Mouse (Mus musculus): ENCODE results near the gene Pde11a.

Gene Pde11a

GRCm38 (mm10) chr2:76052897-76053505 is 285.6 kb downstream of the Pde11a start:
- DNase-seq (ENCODE audit: low spot score): no peak

GRCm38 (mm10) chr2:76051385-76051784 is 287.2 kb downstream of the Pde11a start:
- DNase-seq (ENCODE audit: low spot score): no peak

GRCm38 (mm10) chr2:76050911-76051310 is 287.7 kb downstream of the Pde11a start:
- no peak for DNase-seq (ENCODE audit: low spot score)

DNA sequence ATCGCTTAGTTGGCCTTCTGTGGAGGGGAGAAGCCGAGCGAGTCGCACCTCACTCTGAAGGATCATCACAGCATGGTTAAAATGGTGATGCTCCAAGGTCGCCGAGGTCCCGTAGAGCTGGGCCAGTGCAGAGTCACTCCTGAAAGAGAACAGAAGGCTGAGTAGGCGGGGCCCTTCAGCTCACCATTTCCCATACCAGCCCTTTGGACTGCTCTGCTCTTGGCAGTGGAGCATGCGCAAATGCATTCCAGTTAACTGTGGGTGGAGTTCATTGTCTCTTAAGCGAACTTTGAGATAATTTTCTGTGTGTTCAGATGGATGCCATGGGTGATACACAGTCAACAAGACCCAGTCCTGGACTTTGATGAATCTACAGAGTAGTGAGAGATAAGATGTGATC is 288.5 kb downstream of the Pde11a start:
- no peak for DNase-seq (ENCODE audit: low spot score)

- DNase-seq (ENCODE audit: low spot score): no peak
Observed at GRCm38 (mm10) chr2:76049529-76049928, 289.0 kb downstream of the Pde11a start.

- no peak for DNase-seq (ENCODE audit: low spot score)
Observed at GRCm38 (mm10) chr2:76047740-76048139, 290.8 kb downstream of the Pde11a start.

DNA sequence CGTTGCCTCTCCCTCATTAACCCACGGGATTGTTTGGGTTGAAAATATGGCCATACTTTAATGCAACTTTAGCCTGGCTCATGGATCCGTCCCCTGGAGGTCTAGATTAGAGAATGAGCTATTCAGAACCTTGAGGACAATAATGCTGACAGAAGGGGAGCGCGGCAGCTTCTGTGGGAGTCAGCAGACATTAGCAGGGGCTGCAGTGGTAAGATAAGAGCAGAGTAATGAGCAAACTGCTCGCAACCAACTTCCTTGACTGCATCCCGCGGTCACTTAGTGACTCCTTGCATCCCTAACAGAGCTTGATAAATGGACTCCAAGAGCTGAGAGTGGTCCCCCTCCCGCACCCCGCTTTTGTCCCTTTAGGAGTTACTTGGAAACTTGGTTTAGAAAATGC is 296.4 kb downstream of the Pde11a start:
- no peak for DNase-seq (ENCODE audit: low spot score)

GRCm38 (mm10) chr2:76040116-76040515 is 298.5 kb downstream of the Pde11a start:
- DNase-seq (ENCODE audit: low spot score): no peak

DNA sequence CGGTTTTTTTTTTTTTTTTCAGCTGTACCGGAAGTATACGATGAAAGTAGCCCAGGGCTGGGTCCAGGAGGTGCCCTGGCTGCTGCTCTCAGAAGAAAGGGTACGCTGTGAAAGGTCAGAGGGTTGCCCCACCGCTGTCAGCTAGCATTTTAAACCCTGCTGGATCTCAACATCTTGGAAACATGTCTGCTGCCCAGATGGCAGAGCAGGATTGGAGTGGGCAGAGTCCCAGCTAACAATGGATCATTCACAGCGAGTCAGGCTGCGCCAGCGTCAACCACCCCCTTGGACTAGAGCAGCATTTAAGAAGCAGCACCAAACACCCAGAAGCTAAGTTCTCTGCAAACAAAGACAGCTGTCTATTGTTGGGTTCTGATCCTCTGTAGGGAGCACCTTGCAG is 308.5 kb downstream of the Pde11a start:
- no peak for DNase-seq (ENCODE audit: low spot score)

GRCm38 (mm10) chr2:76029081-76029901 is 309.3 kb downstream of the Pde11a start:
- no peak for DNase-seq (ENCODE audit: low spot score)

GRCm38 (mm10) chr2:76016890-76017289 is 321.7 kb downstream of the Pde11a start:
- no peak for DNase-seq (ENCODE audit: low spot score)

DNA sequence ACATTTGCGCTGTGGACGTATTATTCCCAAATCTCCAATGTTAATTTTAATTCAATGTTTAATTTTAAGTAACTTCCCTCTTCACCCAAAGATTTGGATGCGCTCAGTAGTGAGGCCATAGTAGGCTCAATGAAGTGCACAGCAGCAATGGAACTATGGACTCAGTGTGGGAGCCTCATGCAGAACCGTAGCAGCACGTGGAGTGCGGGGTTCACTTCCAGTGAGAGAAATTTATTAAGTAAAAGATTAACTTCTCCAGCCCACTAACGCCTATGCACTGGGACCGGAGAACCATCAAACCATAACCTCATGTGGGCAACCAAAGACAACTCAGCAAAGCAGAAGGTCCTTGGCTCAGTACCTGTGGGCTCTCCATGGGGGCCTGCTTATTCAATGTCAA is 322.4 kb downstream of the Pde11a start:
- no peak for DNase-seq (ENCODE audit: low spot score)

DNA sequence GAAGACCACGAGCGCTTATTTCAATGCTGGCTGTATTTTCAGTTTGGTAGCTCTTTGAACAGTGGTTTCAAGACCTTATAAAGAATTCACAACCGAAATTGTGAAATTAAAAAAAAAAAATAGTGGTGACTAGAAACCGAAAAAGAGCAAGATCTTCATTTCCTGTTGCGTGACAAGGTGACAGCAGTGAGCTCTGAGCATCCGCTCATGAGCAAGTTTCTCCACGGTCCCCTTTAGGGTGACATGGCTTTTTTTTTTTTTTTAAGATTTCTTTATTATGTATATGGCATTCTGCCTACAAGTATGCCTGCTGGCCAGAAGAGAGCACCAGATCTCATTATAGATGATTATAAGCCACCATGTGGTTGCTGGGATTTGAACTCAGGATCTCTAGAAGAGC is 323.1 kb downstream of the Pde11a start:
- DNase-seq (ENCODE audit: low spot score): no peak

- no peak for DNase-seq (ENCODE audit: low spot score)
Observed at GRCm38 (mm10) chr2:76014659-76015058, 323.9 kb downstream of the Pde11a start.

GRCm38 (mm10) chr2:76006194-76006593 is 332.4 kb downstream of the Pde11a start:
- no peak for DNase-seq (ENCODE audit: low spot score)

- DNase-seq (ENCODE audit: low spot score): no peak
Observed at GRCm38 (mm10) chr2:76002899-76003298, 335.7 kb downstream of the Pde11a start.

GRCm38 (mm10) chr2:76001392-76001791 is 337.2 kb downstream of the Pde11a start:
- peak; percentile 40 for DNase-seq (ENCODE audit: low spot score)

DNA sequence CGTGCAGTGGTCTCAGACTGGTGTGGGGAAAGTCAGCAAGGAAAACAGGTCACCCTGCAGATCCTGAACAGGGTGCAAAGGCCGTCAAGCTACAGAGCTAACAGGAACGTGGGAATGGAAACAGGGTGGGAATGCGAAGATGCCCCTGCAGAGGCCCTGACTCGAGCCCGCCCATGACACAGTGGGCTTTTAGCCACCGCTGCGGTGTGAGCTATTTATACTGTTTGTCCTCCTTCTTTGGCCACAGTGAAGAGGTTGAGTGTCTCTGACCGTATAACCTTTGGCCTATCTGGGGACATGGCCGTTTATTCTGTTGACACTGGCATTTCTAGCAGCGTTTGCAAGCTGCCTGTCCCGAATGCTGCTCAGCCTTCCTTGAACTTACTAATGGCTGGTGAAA is 338.9 kb downstream of the Pde11a start:
- DNase-seq (ENCODE audit: low spot score): no peak

DNA sequence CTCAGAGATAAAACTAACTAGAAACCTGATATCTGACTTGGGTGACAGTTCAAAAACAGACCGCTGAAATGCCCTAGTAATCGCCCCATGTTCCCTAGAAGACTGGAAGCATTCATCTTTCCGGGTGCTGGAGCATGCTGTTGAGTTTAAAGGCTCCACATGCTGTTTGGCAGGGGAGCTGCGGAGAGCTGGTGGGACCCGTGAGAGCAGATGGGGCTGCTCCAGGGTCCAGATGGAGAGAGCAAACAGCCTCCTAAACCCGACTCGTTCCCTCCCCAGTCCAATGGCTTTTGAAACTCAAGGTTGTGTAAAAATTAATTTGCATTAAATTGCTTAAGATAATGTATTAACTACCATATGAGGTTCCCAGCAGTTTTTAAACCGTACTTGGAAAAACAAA is 339.9 kb downstream of the Pde11a start:
- no peak for DNase-seq (ENCODE audit: low spot score)

- no peak for DNase-seq (ENCODE audit: low spot score)
Observed at GRCm38 (mm10) chr2:75997726-75998125, 340.8 kb downstream of the Pde11a start.

- DNase-seq (ENCODE audit: low spot score): no peak
Observed at GRCm38 (mm10) chr2:75994841-75995240, 343.7 kb downstream of the Pde11a start.

DNA sequence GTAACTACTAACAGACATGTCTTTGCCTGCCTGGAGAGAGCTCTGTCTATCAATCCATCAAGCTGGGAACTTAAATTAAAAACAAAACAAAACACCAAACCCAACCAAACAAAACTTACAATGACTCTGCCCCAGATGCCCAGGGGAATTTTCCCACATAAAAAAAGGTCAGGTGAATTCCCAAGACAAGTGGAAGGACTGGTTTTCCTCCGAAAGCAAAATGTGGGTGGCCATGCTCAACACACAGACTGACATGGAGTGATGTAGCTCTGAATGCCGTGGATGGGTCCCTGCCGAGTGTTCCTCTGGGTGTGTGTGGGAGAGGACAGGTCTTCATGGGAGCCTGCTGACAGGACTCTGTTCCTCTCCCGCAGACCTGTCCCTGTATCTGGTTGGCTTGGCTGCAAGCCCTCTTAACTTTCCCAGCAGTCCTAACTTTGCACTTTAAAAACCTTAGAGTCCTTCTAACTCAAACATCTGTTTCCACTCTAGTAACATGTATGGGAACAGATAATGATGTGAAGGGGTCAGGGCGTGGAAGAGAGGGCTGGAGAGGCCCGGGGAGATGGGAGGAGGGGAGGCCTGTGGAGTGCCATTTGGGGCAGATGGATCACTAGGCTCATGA is 346.9 kb downstream of the Pde11a start:
- DNase-seq (ENCODE audit: low spot score): no peak

GRCm38 (mm10) chr2:75990885-75991539 is 347.6 kb downstream of the Pde11a start:
- peak; percentile 58 for DNase-seq (ENCODE audit: low spot score)
